Mouse (Mus musculus) left cerebral cortex, adult 8-10 months (tissue): ENCODE measurements at regions not wholly inside any gene's neighbourhood (a gene's known extent, or its start where the extent isn't known, plus 50 kb on each side); places are given as distances from the start of the nearest gene placed in this dataset.
"Not testable (repeated sequence)": the region's sequence is repeated elsewhere in the genome, so short reads cannot be mapped to it uniquely, and the experiment has no call there.

ENCODE experiments used
- DNase-seq, 2 experiments: peaks; one replicate each; pipeline ENCODE4 v3.0.0; 2022; ENCODE audit warnings: low spot score in 2 of 2

- no peak for DNase-seq
Observed at GRCm38 (mm10) chr2:17896036-17896435, 100.7 kb downstream of the H2al2a start.

DNA sequence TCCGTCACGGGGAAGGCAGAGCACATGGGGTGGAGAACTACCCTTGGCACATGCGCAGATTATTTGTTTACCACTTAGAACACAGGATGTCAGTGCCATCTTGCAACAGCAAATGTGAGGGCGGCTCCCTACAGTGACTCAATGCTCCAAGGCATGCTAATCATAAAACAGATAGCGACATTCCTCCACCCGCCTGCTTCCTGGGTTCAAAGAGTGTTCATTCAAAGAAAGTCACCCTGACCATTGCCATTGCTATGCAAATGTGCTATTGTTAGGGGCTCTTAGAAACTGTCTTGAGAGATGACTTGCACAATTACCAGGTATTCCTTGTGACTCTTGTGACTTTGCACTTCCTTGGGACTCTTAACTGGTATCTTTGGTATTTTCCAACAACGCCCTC lies 104.1 kb downstream of the H2al2a start:
- DNase-seq, result not testable (repeated sequence)

DNA sequence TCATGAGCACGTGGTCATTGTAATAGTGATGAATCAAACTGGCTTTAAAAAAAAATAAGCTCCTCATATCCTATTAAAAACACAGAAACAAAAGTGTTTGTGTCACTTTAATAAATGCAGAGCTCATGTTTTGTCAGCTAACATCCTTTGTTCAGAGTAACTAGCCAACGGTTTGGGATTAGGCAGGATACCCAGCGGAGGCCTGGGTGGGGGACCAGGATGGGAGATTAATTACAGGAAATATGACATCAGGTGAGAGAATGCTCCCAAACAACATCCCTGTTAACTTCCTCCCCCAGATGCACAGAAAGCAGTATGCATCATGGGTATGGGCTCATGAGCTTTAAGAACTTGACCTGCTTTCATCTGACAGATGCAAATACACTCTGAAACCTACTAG lies 109.1 kb downstream of the H2al2a start:
- DNase-seq, result no peak

DNA sequence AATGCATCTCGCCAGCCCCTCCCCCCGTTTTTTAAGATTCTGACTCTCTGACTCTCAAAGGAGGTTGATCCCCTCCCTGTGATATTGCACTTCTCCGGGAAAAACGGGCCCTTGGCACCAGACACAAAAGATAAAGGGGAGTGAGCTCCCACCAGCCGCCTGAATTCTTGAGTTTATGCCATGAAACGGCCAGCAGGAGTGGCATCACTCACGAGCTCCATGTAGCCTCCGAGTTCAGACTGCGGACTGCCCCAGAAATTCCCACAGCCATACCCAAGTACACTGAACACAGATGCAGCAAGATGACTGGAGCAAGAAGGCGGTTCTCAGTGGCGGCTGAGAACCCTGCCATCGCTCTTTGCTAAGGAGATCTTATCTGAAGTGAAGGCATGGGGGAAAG lies 114.4 kb downstream of the H2al2a start:
- DNase-seq, result no peak

DNA sequence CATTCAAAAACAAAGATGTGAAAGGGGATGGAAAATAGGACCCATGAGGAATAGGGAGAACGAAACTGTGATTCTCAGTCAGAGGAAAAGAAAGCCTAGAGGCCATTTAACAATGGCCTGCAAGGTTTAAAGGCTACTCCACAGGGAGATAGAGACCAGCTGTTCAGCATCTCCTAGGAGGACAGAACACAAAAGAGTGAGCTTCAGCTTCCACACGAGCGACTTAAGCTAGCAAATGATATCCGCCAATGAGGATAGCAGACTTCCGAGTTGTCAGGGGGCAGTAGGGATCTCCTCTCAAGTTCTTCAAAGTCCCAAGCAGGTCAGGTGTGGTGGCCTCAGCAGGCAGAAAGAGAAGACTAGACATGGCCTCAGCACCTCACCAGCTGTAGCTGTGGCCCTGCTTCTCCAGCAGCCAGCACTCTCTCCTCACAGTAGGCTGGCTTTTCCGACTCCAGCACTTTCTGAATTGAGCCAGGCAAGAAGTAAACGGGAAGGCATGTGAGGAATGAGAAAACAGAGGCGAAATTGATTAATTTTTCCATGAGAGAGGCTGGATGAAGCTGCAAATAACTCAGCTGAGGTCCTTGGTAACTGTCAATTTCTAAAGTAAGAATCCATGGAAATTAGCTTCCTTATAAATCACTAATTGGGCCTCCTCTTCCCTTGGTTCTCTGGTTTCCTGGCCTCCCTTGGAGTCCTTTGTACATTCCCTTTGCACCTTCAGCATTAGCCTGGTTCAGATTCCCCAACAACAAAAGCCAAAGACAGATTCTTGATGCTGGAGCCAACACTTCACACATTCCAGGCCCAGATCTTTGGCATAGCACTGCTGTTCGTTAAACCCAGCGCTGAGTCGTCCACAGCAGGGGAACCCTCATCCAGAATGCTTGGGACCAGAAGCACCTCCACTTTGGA lies 115.7 kb downstream of the H2al2a start:
- DNase-seq, result no peak

- no peak for DNase-seq
Observed at GRCm38 (mm10) chr2:17877901-17878300, 118.9 kb downstream of the H2al2a start.

DNA sequence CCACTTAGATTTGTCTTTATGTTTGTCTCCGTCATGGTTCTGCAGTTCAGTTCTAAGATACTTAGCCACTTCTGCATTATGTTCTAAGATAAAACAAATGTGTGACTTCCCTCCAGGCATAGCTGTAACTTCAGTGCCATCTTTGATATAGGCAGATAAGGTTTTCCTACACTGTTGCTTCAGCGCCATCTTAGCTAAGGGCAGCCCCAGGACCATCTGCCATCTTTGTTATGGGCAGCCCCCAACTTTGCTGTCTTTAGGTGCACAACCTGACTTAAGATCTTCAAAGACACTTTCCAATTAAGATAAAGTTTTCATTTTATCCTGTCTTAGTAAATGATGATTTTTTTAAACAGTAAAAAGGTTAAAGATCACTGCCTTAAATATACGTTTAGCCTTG lies 119.8 kb downstream of the H2al2a start:
- DNase-seq, result no peak

- no peak for DNase-seq
Observed at GRCm38 (mm10) chr2:17876155-17876554, 120.6 kb downstream of the H2al2a start.

- no peak for DNase-seq
Observed at GRCm38 (mm10) chr2:17870562-17870961, 126.2 kb downstream of the H2al2a start.

- no peak for DNase-seq
Observed at GRCm38 (mm10) chr2:17868145-17868544, 128.6 kb downstream of the H2al2a start.

GRCm38 (mm10) chr2:17867341-17867740 lies 129.4 kb downstream of the H2al2a start:
- no peak for DNase-seq

DNA sequence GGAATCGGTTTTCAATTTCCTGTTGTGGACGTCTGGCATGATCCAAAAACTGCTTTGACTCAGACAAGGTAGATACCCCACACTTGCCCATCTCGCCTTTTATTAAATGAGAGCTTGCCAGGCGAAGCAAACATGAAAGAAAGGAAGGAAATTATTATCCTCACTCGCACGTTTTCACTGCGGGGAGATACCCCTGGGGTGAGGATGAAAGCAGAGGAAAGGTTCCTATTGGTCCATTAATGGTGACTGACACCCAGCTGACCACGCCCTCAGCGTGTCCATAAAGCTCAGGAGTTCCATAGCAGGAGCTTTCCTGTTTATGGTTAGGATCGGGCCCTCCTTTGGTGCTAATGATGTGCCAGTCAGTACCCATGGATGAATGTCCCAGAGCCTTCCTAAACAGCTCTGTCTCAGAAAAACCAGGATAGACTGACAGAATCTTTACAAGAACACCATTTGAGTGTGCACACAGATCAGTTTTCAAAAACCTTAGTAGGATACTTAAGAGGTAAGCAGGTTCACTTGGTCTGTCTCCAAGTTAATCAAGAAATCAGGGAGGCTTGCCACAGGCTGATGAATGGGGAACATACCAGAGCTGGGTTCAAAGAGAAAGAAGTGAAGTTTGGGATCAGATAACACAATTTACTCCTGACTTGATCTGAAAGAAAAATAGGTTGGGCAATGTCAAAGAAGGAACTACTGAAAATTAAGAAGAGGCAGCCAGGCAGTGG lies 130.7 kb upstream of the Nebl start:
- no peak for DNase-seq

GRCm38 (mm10) chr2:17860922-17861559 lies 129.8 kb upstream of the Nebl start:
- DNase-seq, result no peak

- no peak for DNase-seq
Observed at GRCm38 (mm10) chr2:17859234-17859633, 128.0 kb upstream of the Nebl start.

GRCm38 (mm10) chr2:17858326-17858725 lies 127.1 kb upstream of the Nebl start:
- DNase-seq, result no peak

GRCm38 (mm10) chr2:17855566-17856264 lies 124.5 kb upstream of the Nebl start:
- DNase-seq, result no peak

DNA sequence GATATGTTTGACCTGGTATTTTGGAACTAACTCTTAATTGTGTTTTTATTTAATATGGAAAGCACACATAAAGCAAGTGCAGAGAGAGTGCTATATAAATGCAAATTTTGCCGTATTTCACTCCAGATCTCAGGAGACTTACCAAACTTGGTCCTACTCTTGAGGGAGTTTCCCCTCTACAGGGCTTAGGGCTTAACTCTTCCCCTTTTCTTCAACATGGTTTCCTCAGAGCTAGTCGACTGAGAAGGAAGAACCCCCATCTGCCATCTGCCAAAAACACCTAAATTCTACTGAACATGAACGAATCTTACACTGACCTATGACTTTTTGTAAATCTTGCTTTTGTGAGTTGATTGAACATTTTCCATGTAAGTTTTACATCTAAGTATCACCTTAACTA lies 122.8 kb upstream of the Nebl start:
- DNase-seq, result no peak

GRCm38 (mm10) chr2:17853500-17854011 lies 122.3 kb upstream of the Nebl start:
- DNase-seq, result no peak

GRCm38 (mm10) chr2:17852740-17853499 lies 121.7 kb upstream of the Nebl start:
- no peak for DNase-seq

GRCm38 (mm10) chr2:17850741-17851140 lies 119.5 kb upstream of the Nebl start:
- DNase-seq, result no peak

- DNase-seq, result no peak
Observed at GRCm38 (mm10) chr2:17849267-17849666, 118.0 kb upstream of the Nebl start.
